Mouse (Mus musculus) kidney, postnatal 36 days (tissue): Measurements from ENCODE around the gene Chchd10.

Source experiments
- DNase-seq, 2 experiments: peaks; one replicate each; pipeline ENCODE4 v3.0.0; 2021 to 2022; ENCODE audit warnings: mixed read lengths in 2 of 2

Gene Chchd10

GRCm38 (mm10) chr10:75951424-75952050 is 18.6 kb downstream of the Chchd10 start:
- peak; percentile 54 to 74 for DNase-seq

DNA sequence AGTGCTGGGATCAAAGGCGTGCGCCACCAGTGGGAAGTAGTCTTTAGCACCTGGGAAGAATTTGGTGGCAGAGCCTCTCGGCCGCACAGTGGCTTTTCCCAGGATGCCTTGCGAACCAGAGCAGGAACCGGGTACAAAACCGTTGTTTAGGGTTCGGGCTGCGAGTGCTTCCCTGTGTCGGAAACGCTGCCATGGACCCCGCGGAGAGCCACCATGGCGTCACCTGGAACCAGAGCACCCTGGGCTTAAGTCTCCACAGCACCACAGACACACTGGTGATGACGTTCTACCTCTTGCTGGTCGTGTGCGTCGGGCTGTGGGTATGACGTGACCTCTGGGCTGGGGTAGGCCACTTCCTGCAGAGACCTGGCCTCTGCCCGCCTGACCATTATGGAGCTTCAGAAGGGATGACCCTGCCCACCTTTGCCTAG is 21.5 kb downstream of the Chchd10 start, which contains the start of gene Gm5134:
Gene Gm5134 (plus strand): TSS at position 134 of the 431 bp plus-strand sequence.
- DNase-seq = no peak

DNA sequence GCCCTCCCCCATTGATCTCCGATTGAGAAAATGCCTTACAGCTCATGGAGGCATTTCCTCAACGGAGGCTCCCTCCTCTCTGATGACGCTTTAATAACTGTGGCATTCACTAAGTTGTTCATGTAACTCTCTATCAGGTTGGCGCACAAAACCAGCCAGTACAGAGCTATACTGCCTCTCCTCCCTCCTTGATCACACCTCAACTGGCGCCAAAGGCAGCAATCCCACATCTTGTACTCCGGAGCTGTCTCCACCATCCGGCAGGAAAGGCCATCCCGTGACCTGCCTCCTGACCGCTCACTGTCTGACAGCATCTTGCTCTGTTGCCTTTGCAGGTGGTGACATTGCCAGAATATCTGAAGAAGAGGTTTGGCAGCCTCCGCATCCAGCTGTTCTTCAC is 40.9 kb downstream of the Chchd10 start:
- DNase-seq = no peak

DNA sequence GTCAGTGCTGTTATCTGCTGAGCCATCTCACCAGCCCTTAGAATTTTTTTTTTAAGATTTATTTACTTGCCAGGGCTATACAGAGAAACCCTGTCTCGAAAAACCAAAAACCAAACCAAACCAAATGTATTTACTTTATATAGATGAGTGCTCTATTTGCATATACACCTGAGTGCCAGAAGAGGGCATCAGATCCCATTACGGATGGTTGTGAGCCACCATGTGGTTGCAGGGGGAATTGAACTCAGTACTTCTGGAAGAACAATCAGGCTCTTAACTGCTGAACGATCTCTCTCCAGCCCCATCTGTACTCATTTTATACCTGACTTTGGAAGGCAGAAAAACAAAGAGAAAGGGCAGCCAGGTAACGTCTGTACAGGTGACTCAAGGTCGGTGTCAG is 42.3 kb downstream of the Chchd10 start:
- peak in 1 of 2 experiments; percentile 34 for DNase-seq

DNA sequence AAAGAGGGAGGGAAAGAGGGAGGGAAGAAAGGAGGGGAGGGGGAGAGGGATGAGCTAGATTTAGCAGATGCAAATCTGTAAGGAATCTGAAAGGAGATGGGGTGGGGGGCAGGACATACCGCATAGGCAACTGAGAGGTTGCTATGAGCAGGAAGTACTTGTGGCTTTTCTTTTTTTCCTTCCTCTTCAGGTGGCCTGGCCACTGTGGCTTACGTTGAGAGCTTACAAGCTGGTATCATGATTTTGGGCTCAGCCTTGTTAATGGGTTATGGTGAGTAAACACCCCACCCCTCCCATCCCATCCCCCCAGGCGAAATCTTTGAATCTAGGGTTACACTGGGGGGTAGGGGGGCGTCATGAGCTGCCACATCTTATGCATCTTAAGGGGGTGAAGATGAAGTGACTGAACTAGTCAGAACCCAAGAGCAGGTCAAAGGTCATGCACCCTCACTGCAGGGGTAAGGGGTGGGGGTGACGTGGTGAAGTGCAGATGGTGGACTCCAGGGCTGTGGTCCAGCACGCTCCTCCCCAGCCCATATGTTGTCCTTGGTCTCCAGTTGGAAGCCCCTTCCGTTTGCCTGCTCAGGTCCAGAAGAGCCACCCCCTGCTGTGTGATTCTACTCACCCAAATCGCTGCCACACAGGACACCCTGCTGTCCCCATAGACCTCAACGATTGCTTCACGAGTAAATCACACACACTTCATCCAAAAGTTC is 45.3 kb downstream of the Chchd10 start:
- no peak for DNase-seq

GRCm38 (mm10) chr10:75978835-75979157 is 45.9 kb downstream of the Chchd10 start:
- no peak for DNase-seq

- no peak for DNase-seq
Observed at GRCm38 (mm10) chr10:75979432-75979831, 46.5 kb downstream of the Chchd10 start.
